Mouse (Mus musculus) heart, embryonic 13.5 days (tissue): ENCODE results near the gene Cela1. TPM values are rescaled to one million over a fixed set of nuclear protein-coding genes. Genes with fewer than 3 reads are reported as not detected.

Source experiments
- ATAC-seq: fragments of 200-750 bp; cut with Nextera tagmentation; 2 replicates; pipeline ENCODE4 v1.8.0; 2017; ENCODE audit warnings: moderate TSS enrichment; ENCODE audit not compliant: insufficient number of reproducible peaks, low FRiP score, low TSS enrichment; ENCODE audit errors: extremely low read depth
- H3K27ac ChIP-seq: fragments of 300-500 bp; sonication (generic); replicated peaks from 2 replicates; pipeline ENCODE4 v1.5.1; 2015; ENCODE audit warnings: moderate library complexity, mild to moderate bottlenecking, inconsistent platforms
- H3K27me3 ChIP-seq: fragments of 300-500 bp; sonication (generic); replicated peaks from 2 replicates; pipeline ENCODE4 v1.6.1; 2015; ENCODE audit warnings: mild to moderate bottlenecking, inconsistent platforms
- H3K36me3 ChIP-seq: fragments of 300-500 bp; sonication (generic); 2 replicates; pipeline ENCODE4 v1.6.1; 2015; ENCODE audit warnings: mild to moderate bottlenecking, inconsistent platforms
- H3K4me1 ChIP-seq: fragments of 300-500 bp; sonication (generic); 2 replicates; pipeline ENCODE4 v1.6.1; 2015; ENCODE audit warnings: inconsistent platforms
- H3K4me2 ChIP-seq: fragments of 300-500 bp; sonication (generic); 2 replicates; pipeline ENCODE4 v1.6.1; 2015; ENCODE audit warnings: inconsistent platforms, mild to moderate bottlenecking, moderate library complexity
- H3K4me3 ChIP-seq: fragments of 300-500 bp; sonication (generic); 2 replicates; pipeline ENCODE4 v1.5.1; 2015; ENCODE audit warnings: moderate library complexity, mild to moderate bottlenecking, inconsistent platforms
- H3K9ac ChIP-seq: fragments of 300-500 bp; sonication (generic); 2 replicates; pipeline ENCODE4 v1.6.1; 2015; ENCODE audit warnings: inconsistent platforms, mild to moderate bottlenecking, moderate library complexity
- H3K9me3 ChIP-seq: fragments of 300-500 bp; sonication (generic); 2 replicates; pipeline ENCODE4 v1.6.1; 2016; ENCODE audit warnings: inconsistent platforms
- WGBS: fragments of 180-500 bp; shearing (Covaris S2); methylation state at CpG from one replicate; pipeline ENCODE4 v1.1.7; 2015; ENCODE audit warnings: mixed read lengths; 5-methylcytosine and 5-hydroxymethylcytosine counted together
- polyA plus RNA-seq: library from polyadenylated mRNA; unstranded; fragments of >200 nt; fragmentation: Nextera tagmentation; extraction: Ambion mirVana; gene quantifications from 2 replicates; pipeline ENCODE4 v1.2.1, GENCODE M21; 2015

The Cela1 gene
- polyA plus RNA-seq, 1 experiment from 2014 or later, result 1.7 TPM

- Histone ChIP-seq H3K4me1 (peaks cover 3% of the 10 kb centered on the region; the same call in 1 of the 2 replicates), H3K27ac (no peak overlapping the region), H3K4me2 (no peak overlapping the region), H3K9ac (no peak overlapping the region), H3K4me3 (no peak overlapping the region), H3K27me3 (no peaks in the 10 kb centered on the region), H3K9me3 (no peaks in the 10 kb centered on the region), H3K36me3 (no peaks in the 10 kb centered on the region)
- no peak for ATAC-seq
- 65% methylated on average over 1 of the region's 1 CpGs for WGBS
These were observed 33.5 kb downstream of the Cela1 start for GRCm38 (mm10) chr15:100654271-100654670.

DNA sequence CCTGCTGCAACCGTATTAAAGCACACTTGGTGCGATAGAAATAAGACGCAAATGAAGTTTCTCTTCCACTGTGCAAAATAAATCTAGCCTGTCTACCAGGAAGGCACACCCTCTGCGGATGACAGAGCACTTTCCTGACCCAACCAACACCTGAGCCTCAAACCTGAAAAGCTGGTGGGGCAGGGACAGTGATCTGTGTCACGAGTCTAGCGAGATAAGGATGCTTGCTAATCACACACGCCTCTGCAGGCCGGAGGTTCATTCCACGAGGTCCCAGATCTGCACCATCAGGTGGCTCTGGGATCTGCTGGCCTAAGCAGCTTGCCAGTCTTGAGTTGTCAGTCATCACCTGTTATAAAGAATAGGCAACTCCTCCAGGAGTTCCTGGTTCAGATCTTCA, 36.1 kb downstream of the Cela1 start:
- Histone ChIP-seq H3K4me1 (peaks cover 4% of the 10 kb centered on the region; the same call in 1 of the 2 replicates), H3K9me3 (no peaks in the 10 kb centered on the region), H3K9ac (no peak overlapping the region), H3K27ac (no peak overlapping the region), H3K4me2 (no peak overlapping the region), H3K36me3 (no peaks in the 10 kb centered on the region), H3K4me3 (no peak overlapping the region), H3K27me3 (no peaks in the 10 kb centered on the region)
- WGBS, result 53% methylated on average over 9 of the region's 9 CpGs
- no peak for ATAC-seq

GRCm38 (mm10) chr15:100650111-100650510, 37.6 kb downstream of the Cela1 start:
- WGBS, result 77% methylated on average over 10 of the region's 10 CpGs
- Histone ChIP-seq H3K27ac (no peak overlapping the region), H3K36me3 (no peaks in the 10 kb centered on the region)

GRCm38 (mm10) chr15:100646161-100646560, 41.6 kb downstream of the Cela1 start:
- 0 out of 2 replicates have a peak, but pooled peaks cover 3% of the 10 kb centered on the region for H3K27me3 ChIP-seq

More at GRCm38 (mm10) chr15:100650111-100650510, 37.6 kb downstream of the Cela1 start:
- no peak overlapping the region for H3K4me2 ChIP-seq
- no peaks in the 10 kb centered on the region for H3K27me3 ChIP-seq
- no peak overlapping the region for H3K4me3 ChIP-seq
- H3K9me3 ChIP-seq, result no peaks in the 10 kb centered on the region
- no peak overlapping the region for H3K9ac ChIP-seq
- peaks cover 4% of the 10 kb centered on the region; the same call in 1 of the 2 replicates for H3K4me1 ChIP-seq
- no peak for ATAC-seq

DNA sequence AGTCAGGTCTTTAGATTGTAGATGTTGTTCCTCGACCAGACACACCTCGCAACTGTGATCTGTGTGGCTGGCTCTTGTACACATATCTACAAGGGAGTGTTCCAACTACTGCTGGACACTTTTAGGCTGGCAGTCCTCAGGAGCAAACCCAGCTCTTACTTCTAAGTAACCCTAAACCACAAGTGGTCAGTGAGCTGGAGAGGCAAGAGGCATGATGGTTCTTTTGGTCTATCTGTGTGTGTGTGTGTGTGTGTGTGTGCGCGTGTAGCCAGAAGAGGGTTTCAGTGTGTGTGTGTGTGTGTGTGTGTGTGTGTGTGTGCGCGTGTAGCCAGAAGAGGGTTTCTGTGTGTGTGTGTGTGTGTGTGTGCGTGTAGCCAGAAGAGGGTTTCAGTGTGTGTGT, 45.3 kb downstream of the Cela1 start:
- H3K4me1 ChIP-seq, result peaks cover 12% of the 10 kb centered on the region

More at GRCm38 (mm10) chr15:100646161-100646560, 41.6 kb downstream of the Cela1 start:
- Histone ChIP-seq H3K4me2 (no peak overlapping the region), H3K4me3 (no peak overlapping the region), H3K9me3 (no peaks in the 10 kb centered on the region), H3K27ac (no peak overlapping the region), H3K36me3 (no peaks in the 10 kb centered on the region), H3K9ac (no peak overlapping the region), H3K4me1 (peaks cover 4% of the 10 kb centered on the region; the same call in 1 of the 2 replicates)
- no peak for ATAC-seq
- WGBS, result 67% methylated on average over 6 of the region's 6 CpGs

DNA sequence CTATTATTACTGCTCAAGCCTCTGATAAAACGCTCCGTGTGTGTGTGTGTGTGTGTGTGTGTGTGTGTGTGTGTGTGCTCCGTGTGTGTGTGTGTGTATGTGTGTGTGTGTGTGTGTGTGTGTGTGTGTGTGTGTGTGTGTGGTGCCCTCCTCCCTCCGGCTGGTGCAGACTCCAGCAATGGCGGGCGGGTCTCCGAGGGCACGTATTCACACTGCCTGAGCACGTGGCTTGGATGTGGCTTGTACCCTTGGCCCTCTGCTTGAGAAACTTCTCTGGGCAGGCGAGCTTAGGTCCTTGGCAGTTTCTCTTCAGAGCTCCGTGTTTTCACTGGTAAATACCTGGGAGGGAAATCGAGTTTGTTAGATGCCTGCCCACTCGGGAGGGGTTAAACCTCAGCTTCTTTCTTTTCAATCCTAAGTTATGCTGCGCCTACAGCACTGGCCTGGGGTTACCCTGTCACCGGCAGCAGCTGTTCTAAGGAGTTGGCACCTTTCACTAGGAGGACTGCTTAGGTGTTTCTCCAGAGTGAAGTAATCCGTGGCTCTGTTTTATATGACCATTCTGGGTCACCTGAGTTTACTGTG, 46.4 kb downstream of the Cela1 start:
- Histone ChIP-seq H3K4me1 (peaks cover 22% of the 10 kb centered on the region), H3K9me3 (no peaks in the 10 kb centered on the region), H3K9ac (no peak overlapping the region), H3K4me3 (no peak overlapping the region), H3K27me3 (peaks cover 34% of the 10 kb centered on the region), H3K27ac (no peak overlapping the region; the same call in 1 of the 2 replicates), H3K4me2 (peak overlapping the region; percentile 25; the same call in 1 of the 2 replicates), H3K36me3 (no peaks in the 10 kb centered on the region)
- no peak for ATAC-seq
- 54% methylated on average over 14 of the region's 16 CpGs for WGBS

More for the DNA sequence above, 45.3 kb downstream of the Cela1 start:
- Histone ChIP-seq H3K27me3 (peaks cover 22% of the 10 kb centered on the region), H3K27ac (no peak overlapping the region), H3K9ac (no peak overlapping the region), H3K4me2 (no peak overlapping the region), H3K9me3 (no peaks in the 10 kb centered on the region), H3K36me3 (no peaks in the 10 kb centered on the region), H3K4me3 (no peak overlapping the region)
- ATAC-seq, result no peak
- WGBS, result 85% methylated on average over 7 of the region's 7 CpGs

DNA sequence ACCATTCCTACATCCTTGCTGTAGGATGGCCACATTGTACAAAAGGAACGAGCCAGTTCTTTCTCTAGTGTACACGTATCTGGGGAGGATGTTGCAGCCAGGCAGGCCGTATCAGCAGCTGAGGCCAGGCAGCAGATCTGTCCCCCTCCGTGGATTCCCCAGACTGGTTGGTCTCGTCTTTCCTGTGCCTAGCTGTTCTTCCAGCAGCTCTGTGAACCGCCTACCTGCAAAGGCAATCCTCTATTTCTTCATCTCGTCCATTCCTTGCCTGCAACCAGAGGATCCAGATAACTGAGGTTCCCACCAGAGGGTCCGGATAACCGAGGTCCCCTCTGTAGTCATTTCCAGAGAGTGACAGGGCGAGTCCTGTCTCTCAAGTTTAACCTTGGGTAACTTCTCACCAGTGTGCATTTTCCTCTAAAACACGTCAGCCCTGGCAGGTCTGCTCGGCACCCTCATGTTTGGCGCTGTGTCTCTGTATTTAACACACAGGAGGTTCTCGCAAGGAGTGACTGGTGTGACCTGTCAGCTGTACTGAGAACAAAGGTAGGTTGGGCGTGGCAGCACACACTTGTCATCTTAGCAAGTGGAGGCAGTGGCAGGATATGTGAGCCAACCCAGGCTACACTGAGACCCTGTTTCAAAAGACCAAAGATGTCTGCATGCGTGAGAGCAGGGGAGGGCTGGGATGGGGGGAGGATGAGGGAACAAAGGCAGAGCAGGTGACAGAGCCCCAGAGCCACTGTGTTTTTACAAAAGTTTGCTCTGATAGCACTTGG, 47.6 kb downstream of the Cela1 start:
- Histone ChIP-seq H3K9me3 (no peaks in the 10 kb centered on the region), H3K36me3 (no peaks in the 10 kb centered on the region), H3K27me3 (peaks cover 45% of the 10 kb centered on the region), H3K4me2 (no peak overlapping the region), H3K4me3 (no peak overlapping the region), H3K9ac (0 out of 2 replicates have a peak overlapping the region, but pooled peaks have one; percentile 5), H3K27ac (peak overlapping the region; percentile 62), H3K4me1 (peaks cover 30% of the 10 kb centered on the region)
- no peak for ATAC-seq
- 67% methylated on average over 16 of the region's 16 CpGs for WGBS

- Histone ChIP-seq H3K36me3 (no peaks in the 10 kb centered on the region), H3K27me3 (peaks cover 62% of the 10 kb centered on the region), H3K9me3 (no peaks in the 10 kb centered on the region), H3K27ac (no peak overlapping the region), H3K4me1 (peaks cover 31% of the 10 kb centered on the region), H3K9ac (no peak overlapping the region), H3K4me2 (peak overlapping the region; percentile 83), H3K4me3 (peak overlapping the region; percentile 60; the same call in 1 of the 2 replicates)
- no peak for ATAC-seq
- 11% methylated on average over 6 of the region's 6 CpGs for WGBS
These were observed 50.1 kb downstream of the Cela1 start for GRCm38 (mm10) chr15:100637661-100638060.

DNA sequence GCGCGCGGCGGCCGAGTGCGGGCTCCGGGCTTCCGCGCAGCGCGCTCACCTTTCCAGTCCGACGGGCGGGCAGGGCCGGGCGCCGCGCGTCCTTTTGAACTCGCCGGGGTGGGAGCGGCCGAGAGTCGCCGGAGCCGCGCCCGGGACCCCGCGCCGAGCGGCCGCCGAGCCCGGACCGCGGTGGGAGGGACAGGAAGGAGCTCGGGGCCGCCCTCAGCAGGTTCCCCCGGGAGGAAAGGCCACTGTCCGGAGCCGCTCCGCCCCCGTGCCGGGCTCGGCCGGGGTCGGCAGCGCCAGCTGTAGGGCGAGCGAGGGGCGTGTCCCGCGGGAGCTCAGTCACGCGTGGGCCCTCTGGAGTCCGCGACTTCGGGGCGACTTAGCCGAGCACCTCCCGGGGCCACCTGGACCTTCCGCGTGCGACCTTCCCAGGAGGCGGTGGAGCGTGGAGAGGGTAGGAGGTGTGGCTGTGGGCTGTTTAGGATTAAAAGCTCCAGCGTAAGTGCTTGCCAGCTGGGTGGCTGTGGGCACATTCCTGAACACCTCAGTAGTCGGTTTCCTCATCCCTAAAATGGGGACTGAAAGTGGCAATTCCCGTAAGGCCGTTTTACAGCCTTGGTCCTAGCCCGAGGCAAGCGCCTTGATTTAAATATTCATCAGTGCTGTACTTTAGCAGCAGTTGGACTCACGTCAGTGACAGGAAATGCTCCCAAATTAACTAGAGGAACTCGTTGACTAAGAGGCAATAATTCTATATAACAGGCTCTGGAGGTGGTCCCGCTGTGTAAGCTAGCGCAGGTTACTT, 50.8 kb downstream of the Cela1 start, which contains the start of gene Smagp:
Gene Smagp (minus strand): TSS at position 241 of the 802 bp plus-strand sequence.
- Histone ChIP-seq H3K4me3 (peak within 1 kb of the TSS; percentile 60), H3K4me2 (peak within 1 kb of the TSS; percentile 83), H3K27me3 (peaks cover 62% of the 10 kb centered on the region), H3K27ac (no peak within 1 kb of the TSS), H3K36me3 (no peaks in the 10 kb centered on the region), H3K9ac (peak within 1 kb of the TSS; percentile 79), H3K9me3 (no peaks in the 10 kb centered on the region), H3K4me1 (peaks cover 31% of the 10 kb centered on the region)
- ATAC-seq, result 0 out of 2 replicates have a peak, but pooled peaks have one; percentile 5
- WGBS, result under 1% methylated on average over 59 of the region's 77 CpGs

GRCm38 (mm10) chr15:100635851-100636645, 51.7 kb downstream of the Cela1 start:
- ATAC-seq, result no peak
- Histone ChIP-seq H3K27ac (no peak overlapping the region), H3K9me3 (no peaks in the 10 kb centered on the region), H3K36me3 (no peaks in the 10 kb centered on the region), H3K27me3 (peaks cover 62% of the 10 kb centered on the region), H3K4me1 (peaks cover 31% of the 10 kb centered on the region), H3K4me2 (peak overlapping the region; percentile 83), H3K4me3 (peak overlapping the region; percentile 60), H3K9ac (peak overlapping the region; percentile 79)
- WGBS, result 2% methylated on average over 38 of the region's 38 CpGs
